ENCODE assay signal across 8 mouse cellular contexts in the genomic region with DNA sequence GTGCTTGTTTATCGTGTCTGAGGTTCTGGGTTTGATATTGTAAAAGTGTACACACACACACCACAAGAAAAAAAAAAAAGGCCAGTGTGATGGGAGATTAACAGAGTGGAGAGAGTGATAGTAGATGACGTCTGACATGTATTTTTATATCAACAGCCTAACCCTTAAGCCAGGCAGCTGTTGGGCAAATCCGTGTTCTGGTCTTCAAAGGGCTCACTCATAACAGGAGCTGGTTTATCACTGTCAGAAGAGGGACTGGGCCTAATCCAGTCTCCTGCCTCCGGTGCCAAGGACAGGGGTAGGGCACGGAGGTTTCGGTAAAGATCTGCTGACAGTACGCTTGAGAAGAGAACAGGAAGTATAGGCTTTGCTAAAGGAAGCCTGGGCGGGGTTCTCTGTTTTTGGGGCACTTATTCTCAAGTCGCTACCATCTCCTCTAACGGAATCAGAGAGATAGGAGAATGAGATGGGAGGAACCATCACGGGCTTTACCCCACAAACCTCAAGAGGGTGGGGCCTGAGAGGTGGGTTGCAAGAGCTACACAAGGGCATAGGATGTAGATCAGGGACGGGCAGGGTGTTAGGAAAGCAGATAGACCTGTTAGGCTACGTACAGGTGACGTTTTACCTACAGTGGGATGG. TPM values are rescaled to one million over a fixed set of nuclear protein-coding genes. Genes with fewer than 3 reads are reported as not detected.
DNase-seq lines count a peak whose midpoint lies in the region; ATAC-seq and TF ChIP-seq lines count a peak whose summit lies in the region.

No protein-coding gene starts in this region.

- no peaks in the 10 kb centered on the region for H3K27me3 ChIP-seq in heart, embryonic 11.5 days (ENCODE audit: control insufficient read depth, insufficient read depth, low read length)
- no peaks in the 10 kb centered on the region for H3K27me3 ChIP-seq in liver, embryonic 11.5 days (replicated peaks; ENCODE audit: control insufficient read depth, insufficient read depth, low read length)
- H3K27me3 ChIP-seq in myocyte (ENCODE audit: control insufficient read depth, insufficient read depth, insufficient read length): no peaks in the 10 kb centered on the region

- TF ChIP-seq POLR2A in bone marrow, adult 2 months (IDR thresholded peaks at IDR 0.05; ENCODE audit: borderline replicate concordance, control insufficient read depth, low read depth, low read length): no peak
- no peak for TF ChIP-seq POLR2A in myocyte (IDR thresholded peaks at IDR 0.05; ENCODE audit: insufficient read length, low read depth)

- no peak for TF ChIP-seq CTCF in bone marrow, adult 2 months (IDR thresholded peaks at IDR 0.05; ENCODE audit: control insufficient read depth, insufficient read depth, low read length)

- peak; percentile 67 for ATAC-seq in CD4-positive, CD25-positive, alpha-beta regulatory T cell, adult 4 months
- ATAC-seq in heart, embryonic 11.5 days (replicated peaks; ENCODE audit: insufficient number of reproducible peaks, low FRiP score, low TSS enrichment): peak; percentile 5; the same call in 1 of the 2 replicates
- peak; percentile 32 for ATAC-seq in liver, embryonic 11.5 days (replicated peaks; ENCODE audit: low FRiP score)

- H3K4me1 ChIP-seq in bone marrow, adult 2 months (ENCODE audit: control insufficient read depth, insufficient read depth, low read length): no peaks in the 10 kb centered on the region; the same call in 1 of the 2 replicates
- no peaks in the 10 kb centered on the region for H3K4me1 ChIP-seq in heart, embryonic 11.5 days (ENCODE audit: control insufficient read depth, insufficient read depth, low read length)
- peaks cover 30% of the 10 kb centered on the region for H3K4me1 ChIP-seq in liver, embryonic 11.5 days (replicated peaks; ENCODE audit: control insufficient read depth, insufficient read depth, low read length)

- H3K4me3 ChIP-seq in bone marrow, adult 2 months (replicated peaks; ENCODE audit: control insufficient read depth, low read depth, low read length): peak overlapping the region; percentile 55
- no peak overlapping the region for H3K4me3 ChIP-seq in heart, embryonic 11.5 days (ENCODE audit: low read depth, low read length)
- H3K4me3 ChIP-seq in liver, embryonic 11.5 days (ENCODE audit: low read depth, low read length): peak overlapping the region; percentile 81
- peak overlapping the region; percentile 34 for H3K4me3 ChIP-seq in myocyte

- peak overlapping the region; percentile 97 for H3K27ac ChIP-seq in bone marrow, adult 2 months (ENCODE audit: control insufficient read depth, insufficient read depth, low read depth, low read length, poor library complexity)
- H3K27ac ChIP-seq in heart, embryonic 11.5 days (ENCODE audit: low read depth, low read length): no peak overlapping the region
- H3K27ac ChIP-seq in liver, embryonic 11.5 days (ENCODE audit: low read depth, low read length): peak overlapping the region; percentile 68

- no peaks in the 10 kb centered on the region for H3K36me3 ChIP-seq in heart, embryonic 11.5 days (ENCODE audit: control insufficient read depth, insufficient read depth, low read length)
- H3K36me3 ChIP-seq in liver, embryonic 11.5 days (ENCODE audit: control insufficient read depth, insufficient read depth, low read length): no peaks in the 10 kb centered on the region
- no peaks in the 10 kb centered on the region for H3K36me3 ChIP-seq in myocyte (ENCODE audit: control insufficient read depth, insufficient read depth)

- H3K9ac ChIP-seq in heart, embryonic 11.5 days (ENCODE audit: low read depth, low read length): 0 out of 2 replicates have a peak overlapping the region, but pooled peaks have one; percentile 24
- peak overlapping the region; percentile 46 for H3K9ac ChIP-seq in liver, embryonic 11.5 days (ENCODE audit: low read depth, low read length)

- H3K79me2 ChIP-seq in myocyte (ENCODE audit: control insufficient read depth, insufficient read depth): peaks cover 4% of the 10 kb centered on the region

- peak; percentile 55 for DNase-seq in liver, embryonic 11.5 days (ENCODE audit: low spot score)
- peak; percentile 76 for DNase-seq in thymus, postnatal 4 days
- DNase-seq in cerebellum, postnatal 4 days (ENCODE audit: low spot score in 2 of 2): no peak
- DNase-seq in frontal cortex, adult 2 months (ENCODE audit: extremely low spot score in 1 of 2, low spot score in 1 of 2): no peak

- H3K9me3 ChIP-seq in heart, embryonic 11.5 days (replicated peaks; ENCODE audit: control insufficient read depth, low read length): no peaks in the 10 kb centered on the region
- H3K9me3 ChIP-seq in liver, embryonic 11.5 days (ENCODE audit: control insufficient read depth, low read length): no peaks in the 10 kb centered on the region

- peak overlapping the region; percentile 98 for H3K4me2 ChIP-seq in heart, embryonic 11.5 days
- H3K4me2 ChIP-seq in liver, embryonic 11.5 days: peak overlapping the region; percentile 96
- peak overlapping the region; percentile 68 for H3K4me2 ChIP-seq in myocyte (ENCODE audit: low read depth)

- 1% methylated on average over 14 of the region's 14 CpGs for WGBS in bone marrow, adult 2 months
- WGBS in heart, embryonic 11.5 days (ENCODE audit: insufficient replicate concordance): 40% methylated on average over 14 of the region's 14 CpGs
- 25% methylated on average over 14 of the region's 14 CpGs for WGBS in liver, embryonic 11.5 days

- no peak overlapping the region for H3ac ChIP-seq in myocyte (ENCODE audit: control insufficient read depth, insufficient read length)

TF ChIP-seq in myocyte, 11 proteins besides CTCF, POLR2A, EP300 and RAD21:
- no peak for TF ChIP-seq SRF (IDR thresholded peaks at IDR 0.05; ENCODE audit: control insufficient read depth, insufficient read length, low read depth)
- no peak for TF ChIP-seq CEBPB (IDR thresholded peaks at IDR 0.05; ENCODE audit: insufficient read depth, poor library complexity, severe bottlenecking)
- no peak for TF ChIP-seq USF1 (IDR thresholded peaks at IDR 0.05; ENCODE audit: low read depth)
- TF ChIP-seq MYOG (IDR thresholded peaks at IDR 0.05; ENCODE audit: control insufficient read depth in 1 of 3, insufficient read depth in 1 of 3, insufficient read length in 2 of 3, low read depth in 2 of 3): peak in 1 of 3 experiments; percentile 81
- peak in 2 of 3 experiments; percentile 12 to 17 for TF ChIP-seq MYOD1 (IDR thresholded peaks at IDR 0.05; ENCODE audit: control insufficient read depth in 1 of 3, insufficient read length in 2 of 3, low read depth in 2 of 3)

RNA-seq across cellular contexts. Expression of a gene that starts 1.1 kb away (rescaled TPM):
- 10 to 100 TPM; 48.9 to 54.7 TPM for polyA plus RNA-seq in CD4-positive, CD25-positive, alpha-beta regulatory T cell, adult 4 months (2017; shearing (Covaris generic))
- polyA plus RNA-seq in bone marrow, adult 2 months (2011; ENCODE audit: insufficient read depth, insufficient read length, low replicate concordance, missing spikeins): 12.8 and 24.8 TPM in 2 replicates
- 9.1 and 13.5 TPM in 2 replicates for polyA plus RNA-seq in heart, embryonic 11.5 days (2014; fragmentation: Nextera tagmentation; extraction: Ambion mirVana)
- polyA plus RNA-seq in liver, embryonic 11.5 days (2014; fragmentation: Nextera tagmentation; extraction: Ambion mirVana): 22.0 and 23.3 TPM in 2 replicates
- 37.0 TPM for polyA plus RNA-seq in myocyte (2012; fragmentation: generic; extraction: Trizol)
- polyA plus RNA-seq in frontal cortex, adult 2 months (2012; rRNA removed): 78.3 and 82.5 TPM in 2 replicates

RNA-seq across cellular contexts. Expression of a gene that starts 10.7 kb away (rescaled TPM):
- 100 to 1,000 TPM; 146 to 173 TPM for polyA plus RNA-seq in CD4-positive, CD25-positive, alpha-beta regulatory T cell, adult 4 months (2017; shearing (Covaris generic))
- 89.0 and 95.2 TPM in 2 replicates for polyA plus RNA-seq in bone marrow, adult 2 months (2011; ENCODE audit: insufficient read depth, insufficient read length, low replicate concordance, missing spikeins)
- polyA plus RNA-seq in heart, embryonic 11.5 days (2014; fragmentation: Nextera tagmentation; extraction: Ambion mirVana): 47.5 and 59.6 TPM in 2 replicates
- polyA plus RNA-seq in liver, embryonic 11.5 days (2014; fragmentation: Nextera tagmentation; extraction: Ambion mirVana): 76.8 and 81.1 TPM in 2 replicates
- polyA plus RNA-seq in myocyte (2012; fragmentation: generic; extraction: Trizol): 62.6 TPM
- 35.8 and 41.8 TPM in 2 replicates for polyA plus RNA-seq in frontal cortex, adult 2 months (2012; rRNA removed)

RNA-seq across cellular contexts. Expression of a gene that starts 56.5 kb away (rescaled TPM):
- 10 to 100 TPM; 46.8 to 60.4 TPM for polyA plus RNA-seq in CD4-positive, CD25-positive, alpha-beta regulatory T cell, adult 4 months (2017; shearing (Covaris generic))
- polyA plus RNA-seq in bone marrow, adult 2 months (2011; ENCODE audit: insufficient read depth, insufficient read length, low replicate concordance, missing spikeins): 6.9 and 24.4 TPM in 2 replicates
- 52.0 and 53.5 TPM in 2 replicates for polyA plus RNA-seq in heart, embryonic 11.5 days (2014; fragmentation: Nextera tagmentation; extraction: Ambion mirVana)
- 40.0 and 45.5 TPM in 2 replicates for polyA plus RNA-seq in liver, embryonic 11.5 days (2014; fragmentation: Nextera tagmentation; extraction: Ambion mirVana)
- 33.3 TPM for polyA plus RNA-seq in myocyte (2012; fragmentation: generic; extraction: Trizol)
- polyA plus RNA-seq in frontal cortex, adult 2 months (2012; rRNA removed): 26.0 and 27.4 TPM in 2 replicates

RNA-seq across cellular contexts. Expression of a gene that starts 56.5 kb away (rescaled TPM):
- polyA plus RNA-seq in CD4-positive, CD25-positive, alpha-beta regulatory T cell, adult 4 months (2017; shearing (Covaris generic)): 10 to 100 TPM; 37.2 to 39.6 TPM
- polyA plus RNA-seq in bone marrow, adult 2 months (2011; ENCODE audit: insufficient read depth, insufficient read length, low replicate concordance, missing spikeins): 10.4 and 18.9 TPM in 2 replicates
- 36.1 and 36.5 TPM in 2 replicates for polyA plus RNA-seq in heart, embryonic 11.5 days (2014; fragmentation: Nextera tagmentation; extraction: Ambion mirVana)
- polyA plus RNA-seq in liver, embryonic 11.5 days (2014; fragmentation: Nextera tagmentation; extraction: Ambion mirVana): 42.0 and 45.8 TPM in 2 replicates
- polyA plus RNA-seq in myocyte (2012; fragmentation: generic; extraction: Trizol): 16.1 TPM
- 18.8 and 19.7 TPM in 2 replicates for polyA plus RNA-seq in frontal cortex, adult 2 months (2012; rRNA removed)

Comparison
In these comparisons a context has a peak if more than half of its experiments do, and no peak if none do; other contexts are left out.
1. ATAC-seq: peak in every context shown above with its lines; median percentile 67 in CD4-positive, CD25-positive, alpha-beta regulatory T cell, adult 4 months; 32 in liver, embryonic 11.5 days; 5 in heart, embryonic 11.5 days.
2. DNase-seq: peak in liver, embryonic 11.5 days (single experiment) and thymus, postnatal 4 days (single experiment); none in cerebellum, postnatal 4 days (0 of 2) and frontal cortex, adult 2 months (0 of 2).
3. Peak in every context shown above with its lines, with median percentiles within 50 percentile points of each other: H3K4me2 ChIP-seq.